Mouse (Mus musculus) cerebral cortex, adult 2 months (tissue): ENCODE results near the gene Creb1.

ENCODE experiments used
- WGBS: fragments of 180-500 bp; shearing (Covaris S2); methylation state at CpG from one replicate; pipeline ENCODE4 v1.1.7; 2018; 5-methylcytosine and 5-hydroxymethylcytosine counted together

Creb1 gene

GRCm38 (mm10) chr1:64551908-64552307 lies 19.5 kb downstream of the Creb1 start:
- WGBS, result 48% methylated on average over 2 of the region's 2 CpGs

GRCm38 (mm10) chr1:64560105-64560504 lies 27.7 kb downstream of the Creb1 start:
- WGBS, result 88% methylated on average over 3 of the region's 3 CpGs

GRCm38 (mm10) chr1:64576022-64576421 lies 43.6 kb downstream of the Creb1 start:
- 69% methylated on average over 7 of the region's 7 CpGs for WGBS

- 83% methylated on average over 2 of the region's 2 CpGs for WGBS
Measured at GRCm38 (mm10) chr1:64576732-64577131, 44.3 kb downstream of the Creb1 start.

GRCm38 (mm10) chr1:64577911-64578310 lies 45.5 kb downstream of the Creb1 start:
- 67% methylated on average over 9 of the region's 9 CpGs for WGBS

DNA sequence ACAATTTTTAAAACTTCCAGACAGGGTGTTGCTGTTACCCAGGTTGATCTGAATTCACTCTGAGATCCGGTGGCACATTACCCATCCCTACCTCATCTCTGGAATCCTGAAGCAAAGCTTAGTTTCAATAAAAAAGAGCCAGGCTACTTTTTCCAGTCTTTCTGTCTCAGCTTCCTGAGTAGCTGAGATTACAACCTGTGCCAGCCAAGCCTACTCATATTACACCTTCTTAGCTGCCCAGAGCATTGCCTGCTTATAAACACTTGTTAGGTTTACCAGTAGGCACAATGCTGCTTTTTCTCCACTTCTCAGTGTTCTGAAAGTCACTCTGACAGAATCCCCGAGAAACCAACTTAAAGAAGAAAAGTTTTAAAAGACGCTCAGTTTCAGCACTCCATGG lies 46.4 kb downstream of the Creb1 start:
- WGBS, result 91% methylated on average over 3 of the region's 3 CpGs

GRCm38 (mm10) chr1:64598926-64599325 lies 66.5 kb downstream of the Creb1 start:
- WGBS, result 55% methylated on average over 5 of the region's 5 CpGs

- 62% methylated on average over 7 of the region's 7 CpGs for WGBS
Measured at GRCm38 (mm10) chr1:64600413-64601077, 68.1 kb downstream of the Creb1 start.

- WGBS, result 63% methylated on average over 6 of the region's 6 CpGs
Measured at GRCm38 (mm10) chr1:64601242-64601842, 68.9 kb downstream of the Creb1 start.

DNA sequence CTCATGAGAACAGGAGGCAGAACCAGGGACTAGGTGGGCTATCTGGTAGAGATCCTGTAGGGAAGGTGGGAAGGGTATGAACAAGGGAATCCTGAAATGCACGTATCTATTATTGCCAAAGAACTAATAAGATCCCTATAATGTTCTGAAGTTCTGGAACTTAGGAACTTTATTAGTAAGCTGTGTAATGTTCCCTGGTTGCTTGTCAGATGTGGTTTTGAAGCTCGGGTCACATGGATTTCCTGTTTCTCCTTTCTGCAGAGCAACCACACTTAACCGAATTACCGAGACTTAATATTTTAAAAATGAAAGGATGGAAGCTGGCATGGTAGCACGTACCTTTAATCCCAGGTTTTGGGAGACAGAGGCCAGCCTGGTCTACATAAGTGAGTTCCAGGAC lies 70.9 kb downstream of the Creb1 start:
- 91% methylated on average over 5 of the region's 5 CpGs for WGBS

- WGBS, result 64% methylated on average over 4 of the region's 4 CpGs
Measured at GRCm38 (mm10) chr1:64609145-64609544, 76.7 kb downstream of the Creb1 start.

- WGBS, result 67% methylated on average over 9 of the region's 9 CpGs
Measured at GRCm38 (mm10) chr1:64609976-64610375, 77.5 kb downstream of the Creb1 start.

DNA sequence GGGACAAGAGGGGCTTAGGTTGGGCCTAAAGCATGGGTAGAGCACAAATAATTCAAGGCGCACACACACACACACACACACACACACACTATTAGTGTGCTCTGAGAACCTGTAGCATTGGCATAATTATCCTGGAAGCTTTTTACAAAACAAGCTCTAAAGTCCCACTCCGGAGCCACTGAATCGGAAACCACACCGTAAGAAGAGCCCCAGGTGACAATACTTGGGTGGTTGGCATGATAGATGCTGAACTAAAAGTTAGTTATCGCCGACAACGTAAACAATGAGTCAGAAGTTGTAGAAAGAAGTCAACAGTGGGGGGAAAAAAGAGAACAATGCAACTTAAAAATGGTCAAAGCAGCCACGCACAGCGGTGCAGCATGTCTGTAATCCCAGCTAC lies 81.9 kb downstream of the Creb1 start:
- WGBS, result 89% methylated on average over 9 of the region's 9 CpGs

DNA sequence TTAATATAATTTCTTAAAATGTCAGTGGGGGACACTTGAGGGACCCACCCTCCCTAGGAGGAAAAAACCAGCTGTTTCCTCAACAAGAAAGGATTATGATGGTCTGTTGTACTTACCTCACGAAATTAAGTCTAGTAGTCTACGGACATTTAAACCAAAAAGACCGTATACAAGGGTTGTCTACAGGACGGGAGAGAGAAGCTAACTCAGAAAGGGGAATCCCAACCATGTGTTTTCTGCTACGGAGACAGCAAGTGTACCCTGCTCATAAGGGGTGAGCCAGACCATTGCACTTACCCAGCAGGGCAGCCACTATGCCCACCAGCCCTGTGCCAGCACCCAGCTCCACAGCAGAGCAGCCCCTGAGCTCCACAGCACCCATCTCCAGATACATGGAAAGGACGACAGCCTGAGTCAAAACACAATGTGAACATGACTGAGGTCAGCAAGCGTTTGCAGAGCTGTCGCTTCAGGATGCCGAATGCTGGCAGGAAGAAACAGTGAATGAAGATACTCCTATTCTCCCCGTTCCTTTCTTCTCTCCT lies 82.4 kb downstream of the Creb1 start:
- WGBS, result 77% methylated on average over 10 of the region's 10 CpGs

- 64% methylated on average over 11 of the region's 11 CpGs for WGBS
Measured at GRCm38 (mm10) chr1:64615531-64615991, 83.1 kb downstream of the Creb1 start.

DNA sequence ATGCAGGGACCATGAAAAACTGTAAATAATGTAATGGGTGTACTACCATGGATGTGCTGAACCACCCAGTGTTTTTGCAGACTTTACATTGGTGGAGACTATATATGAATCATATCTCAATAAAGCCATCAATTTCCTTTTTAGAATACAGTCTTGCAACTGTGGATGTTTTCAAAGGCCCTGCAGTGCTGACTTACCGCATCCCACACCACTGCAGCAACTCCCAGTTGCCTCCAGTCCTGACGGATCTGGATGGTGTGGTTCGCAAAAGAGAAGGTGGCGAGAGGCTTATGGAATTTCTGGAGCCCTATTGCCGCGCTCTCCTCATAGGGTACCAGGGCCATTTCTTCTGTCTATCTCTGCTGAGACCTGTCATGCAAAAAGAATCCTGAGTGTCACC lies 83.6 kb downstream of the Creb1 start:
- 45% methylated on average over 6 of the region's 6 CpGs for WGBS

DNA sequence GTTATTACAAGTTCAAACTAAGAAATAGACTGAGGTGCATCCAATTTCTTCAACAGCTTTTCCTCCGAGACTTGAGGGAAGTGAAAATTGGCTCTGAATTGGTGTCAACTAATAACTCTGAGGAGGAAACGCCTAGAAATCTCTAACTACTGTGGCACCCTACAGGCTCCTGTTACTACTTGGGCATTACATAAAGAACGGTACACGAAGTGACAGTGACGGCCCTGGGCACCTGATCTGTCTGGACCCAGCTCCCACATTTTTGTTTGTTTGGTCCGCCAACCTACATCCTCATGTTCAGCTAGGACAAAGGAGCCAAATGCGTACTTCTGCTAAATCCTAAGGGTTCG lies 84.1 kb downstream of the Creb1 start:
- under 1% methylated on average over 8 of the region's 8 CpGs for WGBS

GRCm38 (mm10) chr1:64616881-64617714 lies 84.7 kb downstream of the Creb1 start, which contains the start of gene Mettl21a:
Mettl21a (minus strand) TSS chr1:64617242.
- WGBS, result under 1% methylated on average over 72 of the region's 72 CpGs

- 1% methylated on average over 15 of the region's 15 CpGs for WGBS
Measured at GRCm38 (mm10) chr1:64617715-64617984, 85.2 kb downstream of the Creb1 start.

- 22% methylated on average over 3 of the region's 3 CpGs for WGBS
Measured at GRCm38 (mm10) chr1:64618226-64618625, 85.8 kb downstream of the Creb1 start.

DNA sequence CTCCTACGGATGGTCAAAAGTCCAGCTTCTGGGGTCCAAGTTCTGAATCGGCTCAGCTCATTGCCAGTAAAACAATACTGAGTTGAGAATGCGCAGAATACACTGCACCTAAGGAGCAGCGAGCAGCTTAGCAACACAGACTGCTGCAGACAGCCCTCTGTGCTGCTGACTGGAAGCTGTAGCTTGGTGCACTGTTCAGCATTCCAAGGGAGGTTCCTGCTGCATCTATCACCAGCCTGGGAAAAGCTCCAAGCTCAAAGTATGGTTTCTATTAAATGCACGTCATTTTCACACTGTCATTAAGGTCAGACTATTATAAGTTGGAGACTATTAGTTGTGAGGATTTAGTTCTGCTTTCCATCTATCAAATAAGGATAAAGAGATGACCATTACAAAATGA lies 88.7 kb downstream of the Creb1 start:
- WGBS, result 50% methylated on average over 5 of the region's 5 CpGs

DNA sequence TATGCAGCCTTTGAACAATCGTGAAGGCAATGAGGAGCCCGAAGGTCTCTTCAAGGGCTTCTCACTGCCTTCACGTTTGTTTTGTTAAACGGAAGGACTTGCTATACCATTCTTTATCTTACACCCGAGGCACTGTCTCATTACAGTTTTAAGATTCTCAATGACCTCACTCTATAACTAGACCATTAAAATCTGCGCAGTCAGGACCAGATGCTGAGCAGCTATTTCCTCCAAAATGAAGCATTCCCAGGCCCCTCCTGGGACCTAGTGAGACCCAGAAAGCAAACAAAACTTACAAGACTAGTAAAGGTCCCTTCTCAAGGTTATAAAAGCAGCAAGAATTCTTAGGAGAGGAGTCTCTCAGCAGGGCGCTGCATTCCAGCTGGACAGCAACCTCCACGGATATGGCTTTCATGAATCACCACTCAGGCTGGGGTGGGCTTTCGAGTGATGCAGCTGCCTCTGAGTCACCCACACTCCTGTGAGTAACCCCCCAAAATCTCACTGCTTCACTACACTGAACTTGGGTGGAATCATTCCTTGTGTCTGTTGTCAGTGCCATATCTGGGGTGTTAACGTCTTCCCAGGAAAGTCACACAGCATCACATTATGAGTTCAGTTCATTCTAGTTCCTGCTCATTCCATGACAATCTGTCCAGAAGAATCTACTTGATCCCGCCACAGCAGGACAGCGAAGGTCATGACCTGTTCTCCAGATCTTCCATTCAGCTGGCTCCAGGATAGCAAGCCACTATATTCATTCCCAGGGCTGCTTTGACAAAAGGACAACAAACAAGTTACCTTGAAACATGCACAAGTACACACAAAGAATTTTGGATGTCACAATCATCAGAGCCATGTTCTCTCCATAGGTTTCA lies 91.4 kb downstream of the Creb1 start:
- WGBS, result 63% methylated on average over 12 of the region's 12 CpGs
